Mouse (Mus musculus): ENCODE measurements around the gene Nrtn. TPM values are rescaled to one million over a fixed set of nuclear protein-coding genes. Genes with fewer than 3 reads are reported as not detected.

Nrtn gene
- total RNA-seq (2015) (not detected in 2 replicates), total RNA-seq (2017) (not detected in 2 replicates)

DNA sequence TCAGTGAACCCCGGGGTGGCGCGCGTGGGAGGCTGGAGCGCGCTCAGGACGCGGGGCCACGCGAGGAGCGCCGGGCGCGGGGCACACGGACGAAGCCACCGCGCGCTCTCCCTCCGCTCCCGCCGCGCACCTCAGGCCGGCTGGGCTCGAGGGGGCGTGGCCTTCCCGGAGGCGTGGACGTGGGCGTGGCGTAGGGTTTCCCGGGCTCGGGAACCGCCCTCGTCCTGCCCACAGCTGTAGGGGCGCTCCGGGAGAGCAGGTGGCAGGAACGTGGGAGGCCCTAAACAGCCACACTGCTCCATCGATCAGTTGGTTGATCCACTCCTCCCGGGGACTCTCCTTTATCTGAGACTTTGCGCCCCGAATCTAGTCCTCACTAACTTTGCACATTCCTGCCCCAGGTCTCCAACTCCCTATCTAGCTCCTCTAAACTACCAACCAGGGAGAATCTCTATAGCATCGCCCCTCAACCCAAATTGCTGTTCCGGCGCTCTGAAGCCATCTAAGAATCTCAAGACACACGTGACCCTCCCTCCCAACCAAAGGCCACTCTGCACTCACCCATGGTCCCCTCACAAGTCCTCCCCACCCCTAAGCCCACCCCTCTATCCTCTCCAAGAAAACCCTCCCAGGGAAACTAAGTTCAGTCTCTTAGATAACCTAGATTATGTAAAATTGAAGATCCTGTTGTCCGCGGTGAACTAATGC, at the start of gene Nrtn:
TSS of gene Nrtn (minus strand) at position 115 of the 708 bp plus-strand sequence.
- ATAC-seq (replicated peaks; ENCODE audit: poor library complexity) = peak; percentile 54

DNA sequence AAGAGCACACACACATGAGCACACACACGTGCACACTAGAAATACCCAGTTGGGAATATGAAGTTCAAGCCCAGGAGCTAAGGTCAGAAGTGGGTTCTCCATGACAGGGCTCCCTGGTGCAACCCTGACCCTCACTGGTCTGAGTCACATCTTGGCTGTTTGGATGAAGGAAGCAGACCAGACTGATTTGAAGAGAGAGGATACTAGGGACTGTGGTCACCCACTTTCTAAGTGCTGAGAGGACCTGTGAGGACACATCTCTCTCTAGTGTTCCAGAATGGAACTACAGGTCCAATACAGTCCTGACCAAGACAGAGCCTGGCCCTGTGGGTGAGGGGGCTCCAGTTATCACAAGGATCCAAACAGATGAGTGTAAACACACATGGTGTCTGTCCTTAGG, 48.5 kb upstream of the Nrtn start:
- no peak for ATAC-seq (replicated peaks; ENCODE audit: poor library complexity)

DNA sequence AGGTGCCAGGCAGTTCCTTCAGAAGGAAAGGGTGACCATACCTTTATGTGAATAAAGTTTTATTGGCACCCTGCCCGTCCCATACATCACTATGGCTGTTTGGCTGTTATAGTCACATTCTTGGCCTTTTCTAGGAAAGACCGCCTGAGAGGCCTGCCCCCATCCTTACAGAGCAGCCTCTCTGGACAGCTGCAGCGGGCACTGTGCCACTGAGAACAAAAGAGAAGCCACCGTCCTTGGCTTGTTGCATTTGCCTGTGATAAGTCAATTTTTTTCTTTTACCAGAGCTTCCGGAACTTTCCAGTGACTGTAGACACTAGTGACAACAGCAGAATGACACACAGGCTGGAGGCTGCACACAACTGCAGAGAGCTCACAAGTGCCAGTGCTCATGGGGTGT, 47.6 kb upstream of the Nrtn start:
- no peak for ATAC-seq (replicated peaks; ENCODE audit: poor library complexity)

DNA sequence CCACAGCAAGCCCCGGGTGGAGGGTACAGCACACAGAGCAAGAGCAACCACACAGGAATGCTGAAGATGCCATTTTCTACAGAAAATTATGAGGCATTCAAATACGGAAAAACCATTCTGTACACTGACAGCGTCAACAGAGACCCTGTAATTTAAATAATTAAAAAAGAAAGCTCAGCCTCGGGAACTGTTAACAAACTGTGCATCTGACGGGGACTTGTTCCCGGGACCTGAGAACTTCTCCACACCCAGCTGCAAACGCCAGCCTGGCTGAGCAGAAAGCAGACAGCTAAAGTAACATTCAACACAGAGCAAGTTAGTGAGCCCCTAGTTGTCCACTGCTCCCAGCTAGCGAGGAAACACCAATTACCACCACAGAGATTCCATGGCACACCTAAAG, 44.7 kb upstream of the Nrtn start:
- no peak for ATAC-seq (replicated peaks; ENCODE audit: poor library complexity)

DNA sequence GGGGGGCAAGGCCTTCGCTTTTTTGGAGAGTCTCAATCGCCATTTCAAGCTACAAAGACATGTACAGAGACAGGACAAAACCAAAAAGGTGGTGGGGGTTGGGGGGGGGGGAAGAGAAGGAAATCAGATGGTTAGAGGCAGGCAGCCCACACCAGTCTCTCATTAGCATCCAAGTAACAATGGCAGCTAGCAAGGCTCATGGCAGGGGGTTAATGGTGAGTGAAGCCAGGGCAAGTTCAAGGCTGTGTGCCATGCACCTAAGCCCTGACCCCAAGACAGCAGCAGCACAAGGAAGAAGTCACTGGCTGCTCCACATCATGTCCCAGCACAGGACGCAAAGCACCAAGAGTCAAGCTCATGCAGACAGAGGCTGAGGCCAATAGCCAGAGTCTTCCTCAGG, 41.9 kb upstream of the Nrtn start:
- ATAC-seq (replicated peaks; ENCODE audit: poor library complexity) = no peak

DNA sequence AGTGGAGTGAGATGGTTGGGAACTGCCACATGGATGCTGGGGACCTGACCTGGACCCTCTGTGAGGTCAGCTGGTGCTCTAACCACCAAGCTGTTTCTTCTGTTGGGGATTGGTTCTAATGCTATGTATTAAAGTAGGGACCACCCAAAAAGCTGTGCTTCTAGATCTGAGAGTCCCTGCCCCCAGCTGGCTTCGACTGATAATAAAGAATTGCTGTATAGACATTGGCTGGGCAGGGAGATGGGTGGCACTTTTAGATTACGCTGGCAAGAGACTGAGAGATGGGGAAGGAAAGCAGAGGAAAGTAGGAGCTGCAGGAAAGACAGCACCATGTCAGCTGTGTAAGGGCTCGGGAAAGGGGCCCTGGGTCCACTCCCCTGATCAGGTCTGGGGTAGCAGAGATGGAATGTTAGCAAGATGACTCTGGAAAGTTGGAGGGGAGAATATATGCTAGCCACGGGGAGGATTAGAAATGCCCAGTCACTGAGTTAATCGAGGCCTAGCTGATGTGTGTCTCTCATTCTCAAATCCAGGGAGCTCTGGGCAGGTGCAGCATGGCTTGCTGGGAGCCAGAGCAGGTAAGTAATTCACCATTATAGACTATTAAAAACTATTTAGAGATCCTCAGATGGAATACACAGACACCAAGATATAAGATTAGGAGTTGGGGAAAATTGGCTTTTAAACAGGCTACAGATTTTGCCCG, 36.4 kb upstream of the Nrtn start:
- peak; percentile 81 for ATAC-seq (replicated peaks; ENCODE audit: poor library complexity)

DNA sequence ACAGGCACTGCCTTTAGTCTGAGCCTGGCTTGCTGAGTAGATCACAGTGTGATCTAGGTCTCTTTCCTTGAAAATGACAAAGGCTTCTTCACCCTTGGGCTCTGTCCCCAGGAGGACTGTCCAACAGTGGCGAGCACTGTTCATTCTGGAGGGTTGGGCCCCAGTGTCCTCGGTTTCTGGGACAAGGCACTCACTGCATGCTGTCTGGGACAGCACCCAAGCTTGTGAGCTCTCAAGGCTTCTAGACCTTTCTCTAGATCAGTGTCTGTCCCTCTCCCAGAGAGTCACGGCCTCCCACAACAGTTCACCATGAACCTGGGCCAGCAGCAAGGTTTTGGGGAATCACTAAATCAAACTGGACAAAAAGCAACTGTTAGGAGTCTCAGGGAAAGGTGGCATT, 35.3 kb upstream of the Nrtn start:
- no peak for ATAC-seq (replicated peaks; ENCODE audit: poor library complexity)

DNA sequence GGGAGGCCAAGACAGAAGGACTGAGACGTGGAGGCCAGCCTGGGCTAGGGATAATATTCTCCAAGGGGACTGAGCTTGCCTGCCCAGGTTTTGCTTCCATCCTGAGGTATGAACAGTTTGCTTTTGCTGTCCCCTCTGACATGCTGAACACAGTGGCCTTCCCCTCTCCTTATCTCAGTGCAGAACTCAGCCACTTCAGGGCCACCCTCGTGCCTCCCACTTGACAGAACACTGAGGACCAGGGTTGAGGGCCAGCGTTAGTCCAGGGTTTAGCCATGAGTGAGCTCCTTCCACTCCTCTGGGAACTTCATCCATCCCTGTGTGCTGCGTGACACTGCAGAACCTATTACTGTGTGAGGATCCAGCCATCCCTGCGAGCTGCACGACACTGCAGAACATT, 32.0 kb upstream of the Nrtn start:
- ATAC-seq (replicated peaks; ENCODE audit: poor library complexity) = no peak

DNA sequence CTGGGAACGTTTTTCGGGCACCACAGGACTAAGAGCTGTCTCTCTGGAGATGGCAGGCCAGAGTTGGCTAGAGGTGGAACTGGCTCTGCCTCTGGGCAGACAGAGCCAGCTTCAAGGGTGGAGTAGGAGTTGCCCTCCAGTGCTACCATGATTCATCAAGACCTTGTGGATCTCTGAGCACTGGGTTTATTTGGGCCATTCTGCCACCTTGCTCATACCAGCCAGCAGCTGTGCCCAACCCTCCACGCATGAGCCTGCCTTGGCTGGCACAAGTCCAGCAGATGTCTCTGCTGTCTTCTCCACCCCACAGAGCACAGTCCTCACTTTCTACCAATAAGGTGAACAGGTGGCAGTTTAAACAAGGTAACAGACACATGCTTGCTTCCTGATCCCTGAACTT, 31.6 kb upstream of the Nrtn start:
- peak; percentile 35; the same call in 1 of the 2 replicates for ATAC-seq (replicated peaks; ENCODE audit: poor library complexity)

DNA sequence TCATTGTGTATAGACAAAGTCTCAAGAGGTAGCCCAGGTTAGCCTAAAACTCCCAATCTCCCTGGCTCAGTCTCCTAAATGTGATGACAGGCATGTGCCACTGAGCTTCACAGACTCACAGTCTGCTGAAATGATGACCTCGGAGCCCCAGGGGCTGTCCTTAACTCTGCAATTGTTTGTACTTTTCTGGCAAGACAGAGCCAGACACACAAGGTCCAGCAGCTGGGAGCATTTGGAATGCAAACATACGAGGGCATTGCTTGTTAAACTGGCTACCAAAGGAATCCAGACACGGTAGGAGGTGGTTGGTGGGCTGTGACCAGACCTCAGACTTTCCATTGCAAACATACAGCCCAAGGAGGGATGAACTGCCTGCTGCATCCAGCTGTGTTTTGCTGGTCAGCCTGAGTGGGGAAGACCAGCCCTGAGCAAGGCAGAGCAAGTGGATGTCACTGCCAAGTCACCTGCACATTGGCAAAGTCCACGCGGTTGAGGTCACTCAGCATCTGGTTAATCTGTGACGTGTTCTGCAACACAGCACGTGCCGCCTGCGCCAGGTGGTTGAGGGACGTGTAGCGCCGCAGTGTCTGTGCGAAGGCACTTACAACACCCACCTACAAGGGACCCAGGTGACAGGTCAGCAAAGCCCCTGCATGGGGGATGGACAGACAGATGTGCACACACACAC, 23.1 kb upstream of the Nrtn start:
- ATAC-seq (replicated peaks; ENCODE audit: poor library complexity) = no peak

DNA sequence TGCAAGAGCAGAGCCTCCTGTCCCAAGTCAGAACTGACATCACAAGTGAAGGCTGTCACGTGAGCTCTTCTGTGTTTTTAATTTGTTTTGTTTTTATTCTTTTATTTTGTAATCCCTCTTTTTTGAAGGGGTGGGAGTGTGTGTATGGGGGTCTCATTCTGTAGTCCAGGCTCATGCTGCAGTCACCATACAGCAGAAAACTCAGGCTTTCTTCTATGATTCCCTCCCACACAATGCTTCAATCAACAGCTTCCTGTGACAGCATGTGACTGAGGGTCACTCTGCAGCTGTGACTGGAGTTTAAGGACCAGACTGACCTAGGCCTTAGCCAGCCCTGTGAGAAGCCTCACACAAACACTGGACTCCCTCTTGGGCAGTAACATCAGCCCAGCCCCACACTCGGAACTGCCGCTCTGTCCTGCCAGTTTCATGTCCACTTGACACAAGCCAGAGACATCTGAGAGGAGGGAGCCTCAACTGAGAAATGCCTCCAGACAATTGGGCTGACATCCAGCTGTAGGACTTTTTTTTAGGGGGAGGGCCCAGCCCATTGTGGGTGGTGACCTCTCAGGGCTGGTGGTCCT, 21.5 kb upstream of the Nrtn start:
- ATAC-seq (replicated peaks; ENCODE audit: poor library complexity) = no peak

DNA sequence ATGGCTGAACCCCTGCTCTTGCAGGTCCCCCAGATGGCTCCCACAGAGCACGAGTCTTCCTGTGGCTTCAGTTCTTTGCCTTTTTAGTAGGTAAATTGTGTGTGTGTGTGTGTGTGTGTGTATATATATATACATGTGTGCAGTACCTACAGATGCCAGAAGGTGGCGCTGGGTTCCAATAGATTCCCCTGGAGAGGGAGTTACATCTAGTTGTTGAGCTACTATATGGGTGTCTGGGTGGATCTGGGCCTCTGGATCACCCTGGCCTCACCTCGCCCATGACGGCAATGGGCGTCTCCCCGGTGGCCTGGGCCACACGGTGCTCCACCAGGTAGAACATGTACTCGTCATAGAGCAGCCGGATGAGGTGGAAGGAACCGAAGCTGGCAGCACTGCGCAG, 20.2 kb upstream of the Nrtn start:
- ATAC-seq (replicated peaks; ENCODE audit: poor library complexity) = no peak

DNA sequence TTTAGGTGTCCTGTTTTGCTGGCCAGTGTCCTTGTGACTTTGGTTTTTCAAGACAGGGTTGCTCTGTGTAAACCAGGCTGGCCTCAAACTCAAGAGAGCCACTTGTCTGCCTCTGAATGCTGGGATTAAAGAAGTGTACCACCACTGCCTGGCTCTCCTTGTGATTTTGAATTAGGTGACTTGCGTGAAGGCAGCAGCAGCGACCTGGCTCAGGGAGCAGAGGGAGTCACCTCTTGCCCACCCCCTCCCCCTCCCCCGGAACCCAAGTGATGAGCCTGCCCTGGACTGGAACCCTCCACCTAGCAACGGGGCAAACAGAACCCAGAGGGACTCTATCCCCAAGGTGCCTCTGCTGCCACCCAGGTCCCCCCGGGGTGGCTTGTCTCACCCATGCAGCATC, 12.6 kb upstream of the Nrtn start, which contains the start of gene Prr22:
TSS of gene Prr22 (plus strand) at position 301 of the 400 bp plus-strand sequence.
- ATAC-seq (replicated peaks; ENCODE audit: poor library complexity) = no peak

DNA sequence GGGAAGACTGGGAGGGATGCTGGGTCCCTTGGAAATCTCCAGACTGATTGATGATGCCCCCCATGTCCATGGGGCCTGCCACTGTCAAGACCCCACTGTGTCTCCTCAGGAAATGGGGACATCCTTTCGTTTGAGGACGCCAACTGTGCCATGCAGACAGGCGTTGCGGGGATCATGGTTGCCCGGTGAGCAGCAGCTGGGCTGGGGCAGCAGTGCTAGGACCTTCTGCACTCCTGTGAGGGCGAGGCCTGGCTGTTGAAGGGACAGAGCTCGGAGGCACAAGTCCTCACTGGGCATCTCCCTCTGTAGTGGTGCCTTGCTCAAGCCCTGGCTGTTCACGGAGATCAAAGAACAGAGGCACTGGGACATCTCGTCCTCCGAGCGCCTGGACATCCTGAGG, 11.6 kb upstream of the Nrtn start:
- ATAC-seq (replicated peaks; ENCODE audit: poor library complexity) = no peak

DNA sequence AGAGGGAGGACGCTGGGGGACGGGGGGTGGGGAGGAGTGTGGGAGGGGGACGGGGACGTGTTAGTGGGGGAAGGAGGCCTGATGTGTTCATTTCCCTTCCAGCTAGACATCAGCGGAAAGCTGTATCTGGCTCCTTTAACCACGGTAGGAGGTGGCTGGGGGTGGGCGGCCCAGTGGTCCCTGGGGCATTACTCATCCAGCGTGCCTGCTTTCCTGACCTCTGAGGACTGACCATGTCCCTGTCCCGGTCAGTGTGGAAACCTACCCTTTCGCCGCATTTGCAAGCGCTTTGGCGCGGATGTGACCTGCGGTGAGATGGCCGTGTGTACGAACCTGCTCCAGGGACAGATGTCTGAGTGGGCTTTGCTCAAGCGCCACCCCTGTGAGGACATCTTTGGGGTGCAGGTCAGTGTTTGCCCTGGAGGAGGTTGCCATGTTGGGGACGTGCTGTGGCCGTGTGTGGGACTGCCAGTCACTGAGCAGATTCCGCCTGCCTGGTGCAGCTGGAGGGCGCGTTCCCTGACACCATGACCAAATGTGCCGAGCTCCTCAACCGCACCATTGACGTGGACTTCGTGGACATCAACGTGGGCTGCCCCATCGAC, 10.3 kb upstream of the Nrtn start:
- no peak for ATAC-seq (replicated peaks; ENCODE audit: poor library complexity)

DNA sequence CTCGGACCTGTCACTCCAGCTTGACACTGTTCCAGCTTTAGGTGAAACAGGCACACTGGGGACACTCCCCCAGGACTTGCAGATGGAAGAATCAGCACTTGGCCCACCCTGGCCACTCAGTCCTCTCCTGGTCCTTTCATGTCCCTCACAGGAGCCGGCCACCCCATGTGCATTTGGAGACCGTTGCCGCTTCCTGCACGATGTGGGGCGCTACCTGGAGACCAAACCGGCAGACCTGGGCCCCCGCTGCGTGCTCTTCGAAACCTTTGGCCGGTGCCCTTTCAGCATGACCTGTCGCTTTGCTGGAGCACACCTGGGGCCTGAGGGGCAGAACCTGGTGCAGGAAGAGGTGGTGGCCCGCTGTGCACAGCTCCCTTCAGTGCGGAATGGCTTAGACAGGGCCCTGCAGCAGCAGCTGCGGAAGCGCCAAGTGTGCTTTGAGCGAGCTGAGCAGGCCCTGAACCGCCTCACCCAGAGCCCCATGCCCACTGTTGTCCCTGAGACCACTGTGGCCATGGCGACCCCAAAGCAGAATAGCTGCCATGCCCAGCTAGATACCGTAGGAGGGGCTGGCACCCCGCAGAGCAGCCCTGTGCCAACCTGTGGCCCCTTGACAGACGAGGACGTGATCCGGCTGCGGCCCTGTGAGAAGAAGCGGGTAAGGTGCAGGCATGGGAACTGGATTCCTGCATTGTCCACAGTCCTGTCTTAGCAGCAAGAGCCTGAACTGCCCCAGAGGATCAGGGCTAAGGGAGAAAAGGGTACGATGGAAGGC, 9.5 kb upstream of the Nrtn start:
- no peak for ATAC-seq (replicated peaks; ENCODE audit: poor library complexity)

DNA sequence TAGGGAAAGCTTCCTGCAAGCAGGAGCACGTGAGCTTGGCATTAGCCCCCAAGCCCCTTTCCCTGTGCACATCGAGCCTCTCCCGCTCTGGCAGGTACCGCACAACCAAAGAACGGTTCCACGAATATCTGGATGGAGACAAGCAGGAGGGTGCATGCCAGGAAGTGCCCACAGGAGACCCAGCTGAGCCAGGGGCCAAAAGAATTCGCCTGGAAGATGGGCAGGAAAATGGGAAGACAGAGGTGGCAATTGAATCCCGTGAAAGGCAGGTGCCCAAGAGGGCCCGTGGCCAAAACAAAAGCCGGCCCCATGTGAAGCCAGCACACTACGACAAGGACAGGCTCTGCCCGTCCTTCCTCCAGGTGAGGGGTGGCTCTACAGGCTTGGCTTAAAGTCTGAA, 8.1 kb upstream of the Nrtn start:
- no peak for ATAC-seq (replicated peaks; ENCODE audit: poor library complexity)

DNA sequence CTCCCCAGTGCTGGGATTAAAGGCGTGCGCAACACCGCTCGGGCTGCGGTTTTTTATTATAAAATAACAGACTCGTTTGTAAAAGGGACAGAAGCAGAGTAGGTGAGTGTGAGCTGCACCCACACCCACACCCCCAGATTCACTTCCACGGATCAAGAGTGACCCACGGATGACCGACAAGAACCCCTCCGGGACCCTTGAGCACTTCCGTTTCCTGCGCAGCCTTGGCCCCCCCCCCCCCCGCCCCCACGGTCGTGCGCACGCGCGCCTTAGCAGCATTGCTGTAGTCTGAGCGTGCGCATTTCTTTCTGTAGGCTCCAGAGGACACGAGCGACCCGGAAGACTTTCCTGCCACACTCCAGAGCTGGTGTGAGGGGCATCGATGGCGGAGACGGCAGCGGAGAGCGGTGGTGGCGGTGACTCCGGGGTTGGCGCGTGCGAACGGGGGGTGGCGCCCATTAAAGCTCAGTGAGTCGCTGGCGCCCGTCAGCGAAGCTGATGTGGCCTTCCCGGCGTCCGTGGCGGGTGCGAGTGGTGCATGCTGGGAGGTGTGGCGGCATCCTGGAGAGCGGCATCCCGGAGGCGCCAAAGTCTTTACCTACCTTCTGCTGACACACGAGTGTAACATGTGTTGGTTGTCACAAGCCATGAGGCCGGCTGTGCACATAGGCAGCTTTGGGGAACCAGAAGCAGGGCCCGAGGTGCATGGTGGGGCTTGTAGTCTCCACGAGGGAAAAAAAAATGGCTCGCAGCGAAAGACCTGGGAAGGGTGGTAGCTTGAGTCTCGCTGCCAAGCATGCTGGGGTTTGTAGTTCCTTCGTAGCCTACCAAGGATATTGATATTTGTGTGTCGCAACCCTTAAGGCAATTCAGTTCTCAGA, 7.4 kb upstream of the Nrtn start, which contains the start of gene Dus3l:
TSS of gene Dus3l (plus strand) at position 284 of the 881 bp plus-strand sequence.
- ATAC-seq (replicated peaks; ENCODE audit: poor library complexity) = peak; percentile 62

DNA sequence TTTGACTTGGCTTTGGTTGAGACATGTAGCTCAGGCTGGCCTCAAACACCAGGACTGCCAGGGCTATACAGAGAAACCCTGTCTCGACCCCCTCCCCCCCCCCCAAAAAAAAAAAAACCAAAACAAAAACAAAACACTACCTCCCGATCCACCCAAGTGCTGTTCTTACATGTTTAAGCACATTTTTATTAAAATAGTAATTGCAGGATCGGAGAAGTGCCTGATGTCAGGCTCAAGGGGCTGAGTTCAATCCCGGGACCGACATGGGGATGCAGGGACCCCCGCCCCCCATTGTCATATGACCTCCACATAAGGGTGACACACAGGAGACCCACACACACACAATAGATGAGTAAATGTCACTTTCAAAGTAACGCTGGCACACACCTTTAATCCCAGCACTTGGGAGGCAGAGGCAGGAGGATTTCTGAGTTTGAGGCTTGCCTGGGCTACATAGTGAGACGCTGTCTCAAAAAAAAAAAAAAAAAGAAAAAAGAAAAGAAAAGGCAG, 6.5 kb upstream of the Nrtn start:
- no peak for ATAC-seq (replicated peaks; ENCODE audit: poor library complexity)

All from megakaryocyte progenitor cell, adult 5-6 weeks (primary cell).